Mouse (Mus musculus): ENCODE measurements around the gene St8sia2.

Gene St8sia2

GRCm38 (mm10) chr7:74013601-74014175 lies at the start of gene St8sia2:
Gene St8sia2 (minus strand): TSS chr7:74013690.
- no peak for DNase-seq

- no peak for DNase-seq
These were observed 47.6 kb upstream of the St8sia2 start for GRCm38 (mm10) chr7:74061076-74061475.

- DNase-seq, result no peak
These were observed 46.9 kb upstream of the St8sia2 start for GRCm38 (mm10) chr7:74060306-74060946.

GRCm38 (mm10) chr7:74059684-74060083 lies 46.2 kb upstream of the St8sia2 start:
- DNase-seq, result peak; percentile 6

GRCm38 (mm10) chr7:74055753-74056152 lies 42.3 kb upstream of the St8sia2 start:
- DNase-seq, result no peak

- no peak for DNase-seq
These were observed 34.1 kb upstream of the St8sia2 start for GRCm38 (mm10) chr7:74047591-74047990.

GRCm38 (mm10) chr7:74045166-74045957 lies 31.9 kb upstream of the St8sia2 start:
- DNase-seq, result no peak

- no peak for DNase-seq
These were observed 30.2 kb upstream of the St8sia2 start for GRCm38 (mm10) chr7:74043562-74044138.

GRCm38 (mm10) chr7:74025007-74025406 lies 11.5 kb upstream of the St8sia2 start:
- peak; percentile 33 for DNase-seq

- no peak for DNase-seq
These were observed 10.7 kb upstream of the St8sia2 start for GRCm38 (mm10) chr7:74024171-74024570.

- DNase-seq, result no peak
These were observed 9.1 kb upstream of the St8sia2 start for GRCm38 (mm10) chr7:74022571-74022970.

- DNase-seq, result no peak
These were observed 8.3 kb upstream of the St8sia2 start for GRCm38 (mm10) chr7:74021771-74022170.

- DNase-seq, result no peak
These were observed 3.1 kb upstream of the St8sia2 start for GRCm38 (mm10) chr7:74016613-74017012.

- DNase-seq, result no peak
These were observed 461 bp downstream of the St8sia2 start for GRCm38 (mm10) chr7:74012858-74013600.

GRCm38 (mm10) chr7:74011976-74012857 lies 1.3 kb downstream of the St8sia2 start:
- no peak for DNase-seq

GRCm38 (mm10) chr7:74008946-74009542 lies 4.4 kb downstream of the St8sia2 start:
- DNase-seq, result no peak

- DNase-seq, result no peak
These were observed 6.6 kb downstream of the St8sia2 start for GRCm38 (mm10) chr7:74006775-74007371.

GRCm38 (mm10) chr7:74006364-74006763 lies 7.1 kb downstream of the St8sia2 start:
- no peak for DNase-seq

- DNase-seq, result no peak
These were observed 12.6 kb downstream of the St8sia2 start for GRCm38 (mm10) chr7:74000743-74001510.

- no peak for DNase-seq
These were observed 24.1 kb downstream of the St8sia2 start for GRCm38 (mm10) chr7:73989366-73989765.
